Mouse (Mus musculus): Measurements from ENCODE around the gene Gm9602. TPM values are rescaled to one million over a fixed set of nuclear protein-coding genes. Genes with fewer than 3 reads are reported as not detected.
"Not testable (repeated sequence)": the region's sequence is repeated elsewhere in the genome, so short reads cannot be mapped to it uniquely, and the experiment has no call there.

Gm9602 gene
- not detected in 2 replicates for total RNA-seq (2012; rRNA removed)
- not detected in 2 replicates for total RNA-seq (2014; rRNA removed)
- not detected in 2 replicates for polyA plus RNA-seq (2012; ENCODE audit: insufficient read length, low read depth)

- dilution Hi-C loops (cut with MboI; ENCODE audit: extremely low pct_ligation_motif_present, extremely low pct_unique_long_range_greater_than_20kb, low sequenced_read_pairs), result not testable (repeated sequence)
These were observed at the start of gene Gm9602 for GRCm38 (mm10) chr14:4776037-4776436. TSS of gene Gm9602 (plus strand) at chr14:4776337.

GRCm38 (mm10) chr14:4806421-4806820 lies 30.3 kb downstream of the Gm9602 start:
- H3K9me3 ChIP-seq (replicated peaks; ENCODE audit: low read length); H3K36me3 ChIP-seq (replicated peaks in 1 of 2; ENCODE audit: control insufficient read depth in 1 of 2, insufficient read depth in 1 of 2, low read length in 1 of 2); H3K79me2 ChIP-seq (replicated peaks; ENCODE audit: control insufficient read depth, extremely low read depth, insufficient read depth, poor library complexity, severe bottlenecking); DNase-seq (ENCODE audit: extremely low read depth); H3K4me1 ChIP-seq (ENCODE audit: control insufficient read depth in 1 of 2, insufficient read depth in 2 of 2); H3K27me3 ChIP-seq (replicated peaks); H3K4me3 ChIP-seq (replicated peaks in 1 of 3; ENCODE audit: low read depth in 2 of 3, low read length in 2 of 3, poor library complexity in 1 of 3); dilution Hi-C loops (cut with MboI; ENCODE audit: extremely low pct_ligation_motif_present, extremely low pct_unique_long_range_greater_than_20kb, low sequenced_read_pairs); in situ Hi-C loops (cut with MboI; ENCODE audit: low pct_ligation_motif_present, low pct_unique_long_range_greater_than_20kb, low sequenced_read_pairs); H3K4me2 ChIP-seq (ENCODE audit: insufficient read depth, low read depth, poor library complexity, severe bottlenecking); H3K27ac ChIP-seq (ENCODE audit: insufficient read depth, low read depth); H3K9ac ChIP-seq (ENCODE audit: insufficient read depth, low read depth): not testable (repeated sequence)

More at GRCm38 (mm10) chr14:4776037-4776436, at the start of gene Gm9602:
- H3K4me2 ChIP-seq (ENCODE audit: insufficient read depth, low read depth, poor library complexity, severe bottlenecking); H3K27ac ChIP-seq (ENCODE audit: insufficient read depth, low read depth); H3K36me3 ChIP-seq (replicated peaks in 1 of 2; ENCODE audit: control insufficient read depth in 1 of 2, insufficient read depth in 1 of 2, low read length in 1 of 2); H3K9me3 ChIP-seq (replicated peaks; ENCODE audit: low read length); H3K79me2 ChIP-seq (replicated peaks; ENCODE audit: control insufficient read depth, extremely low read depth, insufficient read depth, poor library complexity, severe bottlenecking); H3K4me3 ChIP-seq (replicated peaks in 1 of 3; ENCODE audit: low read depth in 2 of 3, low read length in 2 of 3, poor library complexity in 1 of 3); H3K4me1 ChIP-seq (ENCODE audit: control insufficient read depth in 1 of 2, insufficient read depth in 2 of 2); in situ Hi-C loops (cut with MboI; ENCODE audit: low pct_ligation_motif_present, low pct_unique_long_range_greater_than_20kb, low sequenced_read_pairs); DNase-seq (ENCODE audit: extremely low read depth); H3K9ac ChIP-seq (ENCODE audit: insufficient read depth, low read depth); H3K27me3 ChIP-seq (replicated peaks): not testable (repeated sequence)

- H3K27me3 ChIP-seq (replicated peaks); H3K9ac ChIP-seq (ENCODE audit: insufficient read depth, low read depth); H3K79me2 ChIP-seq (replicated peaks; ENCODE audit: control insufficient read depth, extremely low read depth, insufficient read depth, poor library complexity, severe bottlenecking); H3K27ac ChIP-seq (ENCODE audit: insufficient read depth, low read depth); H3K4me2 ChIP-seq (ENCODE audit: insufficient read depth, low read depth, poor library complexity, severe bottlenecking); H3K36me3 ChIP-seq (replicated peaks in 1 of 2; ENCODE audit: control insufficient read depth in 1 of 2, insufficient read depth in 1 of 2, low read length in 1 of 2); in situ Hi-C loops (cut with MboI; ENCODE audit: low pct_ligation_motif_present, low pct_unique_long_range_greater_than_20kb, low sequenced_read_pairs); H3K4me3 ChIP-seq (replicated peaks in 1 of 3; ENCODE audit: low read depth in 2 of 3, low read length in 2 of 3, poor library complexity in 1 of 3); dilution Hi-C loops (cut with MboI; ENCODE audit: extremely low pct_ligation_motif_present, extremely low pct_unique_long_range_greater_than_20kb, low sequenced_read_pairs); DNase-seq (ENCODE audit: extremely low read depth); H3K4me1 ChIP-seq (ENCODE audit: control insufficient read depth in 1 of 2, insufficient read depth in 2 of 2); H3K9me3 ChIP-seq (replicated peaks; ENCODE audit: low read length): not testable (repeated sequence)
These were observed 45.8 kb downstream of the Gm9602 start for GRCm38 (mm10) chr14:4821950-4822349.

Other genes with a start within 250 kb of the Gm9602 start
- gene Gm3047, start 220.9 kb upstream of the Gm9602 start, total RNA-seq (2012; rRNA removed), result not detected in 2 replicates
- not detected in 2 replicates for gene Gm3047, start 220.9 kb upstream of the Gm9602 start, total RNA-seq (2014; rRNA removed)
- not detected in 2 replicates for gene Gm3047, start 220.9 kb upstream of the Gm9602 start, polyA plus RNA-seq (2012; ENCODE audit: insufficient read length, low read depth)
- gene Gm8159, start 144.0 kb upstream of the Gm9602 start, total RNA-seq (2012; rRNA removed), result not detected in 2 replicates
- gene Gm8159, start 144.0 kb upstream of the Gm9602 start, total RNA-seq (2014; rRNA removed), result not detected in 2 replicates
- gene Gm8159, start 144.0 kb upstream of the Gm9602 start, polyA plus RNA-seq (2012; ENCODE audit: insufficient read length, low read depth), result not detected in 2 replicates
- gene Gm3239, start 112.1 kb upstream of the Gm9602 start, total RNA-seq (2012; rRNA removed), result not detected in 2 replicates
- gene Gm3239, start 112.1 kb upstream of the Gm9602 start, total RNA-seq (2014; rRNA removed), result not detected in 2 replicates
- gene Gm3239, start 112.1 kb upstream of the Gm9602 start, polyA plus RNA-seq (2012; ENCODE audit: insufficient read length, low read depth), result not detected in 2 replicates
- not detected in 2 replicates for gene Gm7876, start 67.1 kb upstream of the Gm9602 start, total RNA-seq (2012; rRNA removed)
- gene Gm7876, start 67.1 kb upstream of the Gm9602 start, total RNA-seq (2014; rRNA removed), result not detected in 2 replicates
- not detected in 2 replicates for gene Gm7876, start 67.1 kb upstream of the Gm9602 start, polyA plus RNA-seq (2012; ENCODE audit: insufficient read length, low read depth)
- not detected in 2 replicates for gene Gm3252, start 49.6 kb upstream of the Gm9602 start, total RNA-seq (2012; rRNA removed)
- gene Gm3252, start 49.6 kb upstream of the Gm9602 start, total RNA-seq (2014; rRNA removed), result not detected in 2 replicates
- not detected in 2 replicates for gene Gm3252, start 49.6 kb upstream of the Gm9602 start, polyA plus RNA-seq (2012; ENCODE audit: insufficient read length, low read depth)
- not detected in 2 replicates for gene Gm3269, start 61.8 kb downstream of the Gm9602 start, total RNA-seq (2012; rRNA removed)
- not detected in 2 replicates for gene Gm3269, start 61.8 kb downstream of the Gm9602 start, total RNA-seq (2014; rRNA removed)
- gene Gm3269, start 61.8 kb downstream of the Gm9602 start, polyA plus RNA-seq (2012; ENCODE audit: insufficient read length, low read depth), result not detected in 2 replicates
- gene Gm3264, start 79.2 kb downstream of the Gm9602 start, total RNA-seq (2012; rRNA removed), result not detected in 2 replicates
- not detected in 2 replicates for gene Gm3264, start 79.2 kb downstream of the Gm9602 start, total RNA-seq (2014; rRNA removed)
- not detected in 2 replicates for gene Gm3264, start 79.2 kb downstream of the Gm9602 start, polyA plus RNA-seq (2012; ENCODE audit: insufficient read length, low read depth)
- not detected in 2 replicates for gene Gm3278, start 116.1 kb downstream of the Gm9602 start, total RNA-seq (2012; rRNA removed)
- not detected in 2 replicates for gene Gm3278, start 116.1 kb downstream of the Gm9602 start, total RNA-seq (2014; rRNA removed)
- gene Gm3278, start 116.1 kb downstream of the Gm9602 start, polyA plus RNA-seq (2012; ENCODE audit: insufficient read length, low read depth), result not detected in 2 replicates
- gene Gm8297, start 207.6 kb downstream of the Gm9602 start, total RNA-seq (2012; rRNA removed), result not detected in 2 replicates
- gene Gm8297, start 207.6 kb downstream of the Gm9602 start, total RNA-seq (2014; rRNA removed), result not detected in 2 replicates
- not detected in 2 replicates for gene Gm8297, start 207.6 kb downstream of the Gm9602 start, polyA plus RNA-seq (2012; ENCODE audit: insufficient read length, low read depth)
- not detected in 2 replicates for gene Gm3298, start 239.6 kb downstream of the Gm9602 start, total RNA-seq (2012; rRNA removed)
- gene Gm3298, start 239.6 kb downstream of the Gm9602 start, total RNA-seq (2014; rRNA removed), result not detected in 2 replicates
- not detected in 2 replicates for gene Gm3298, start 239.6 kb downstream of the Gm9602 start, polyA plus RNA-seq (2012; ENCODE audit: insufficient read length, low read depth)

Measured in CH12.LX (cell line).